Mouse (Mus musculus) neural tube, embryonic 14.5 days (tissue): ENCODE results near the gene Tmem132b. TPM values are rescaled to one million over a fixed set of nuclear protein-coding genes. Genes with fewer than 3 reads are reported as not detected.
A peak's percentile ranks its signal among the peaks of the same experiment; 100 is the strongest.

ENCODE experiments used
- ATAC-seq: fragments of 200-750 bp; cut with Nextera tagmentation; 2 replicates; pipeline ENCODE4 v1.8.0; 2017; ENCODE audit warnings: low read depth, mild to moderate bottlenecking, moderate TSS enrichment, moderate library complexity
- H3K27ac ChIP-seq: fragments of 300-500 bp; sonication (generic); 2 replicates; pipeline ENCODE4 v1.5.1; 2014; ENCODE audit warnings: low read depth, mild to moderate bottlenecking, control low read depth, low read length, moderate library complexity, mixed read lengths
- H3K27me3 ChIP-seq: fragments of 300-500 bp; sonication (generic); 2 replicates; pipeline ENCODE4 v1.6.1; 2014; ENCODE audit warnings: low read length; ENCODE audit not compliant: control insufficient read depth, insufficient read depth
- H3K36me3 ChIP-seq: fragments of 300-500 bp; sonication (generic); 2 replicates; pipeline ENCODE4 v1.6.1; 2014; ENCODE audit warnings: low read length, mixed read lengths; ENCODE audit not compliant: control insufficient read depth, insufficient read depth
- H3K4me1 ChIP-seq: fragments of 300-500 bp; sonication (generic); 2 replicates; pipeline ENCODE4 v1.6.1; 2014; ENCODE audit warnings: low read length; ENCODE audit not compliant: control insufficient read depth, insufficient read depth
- H3K4me2 ChIP-seq: fragments of 300-500 bp; sonication (generic); 2 replicates; pipeline ENCODE4 v1.6.1; 2014; ENCODE audit warnings: mild to moderate bottlenecking, low read depth, low read length, control low read depth
- H3K4me3 ChIP-seq: fragments of 300-500 bp; sonication (generic); 2 replicates; pipeline ENCODE4 v1.5.1; 2014; ENCODE audit warnings: low read depth, low read length, control low read depth, mixed read lengths
- H3K9ac ChIP-seq: fragments of 300-500 bp; sonication (generic); replicated peaks from 2 replicates; pipeline ENCODE4 v1.6.1; 2014; ENCODE audit warnings: low read depth, mild to moderate bottlenecking, control low read depth, low read length, mixed read lengths
- H3K9me3 ChIP-seq: fragments of 300-500 bp; sonication (generic); 2 replicates; pipeline ENCODE4 v1.6.1; 2016; ENCODE audit warnings: low read length; ENCODE audit not compliant: control insufficient read depth
- WGBS: fragments of 180-500 bp; shearing (Covaris S2); extraction: QIAGEN DNeasy Blood & Tissue Kit; methylation state at CpG from one replicate; pipeline ENCODE4 v1.1.7; 2014; 5-methylcytosine and 5-hydroxymethylcytosine counted together
- polyA plus RNA-seq: library from polyadenylated mRNA; unstranded; fragments of >200 nt; fragmentation: Nextera tagmentation; extraction: Ambion mirVana; gene quantifications from 2 replicates; pipeline ENCODE4 v1.2.1, GENCODE M21; 2014

Tmem132b gene
- polyA plus RNA-seq, 1 experiment from 2014 or later = 5.5 TPM

DNA sequence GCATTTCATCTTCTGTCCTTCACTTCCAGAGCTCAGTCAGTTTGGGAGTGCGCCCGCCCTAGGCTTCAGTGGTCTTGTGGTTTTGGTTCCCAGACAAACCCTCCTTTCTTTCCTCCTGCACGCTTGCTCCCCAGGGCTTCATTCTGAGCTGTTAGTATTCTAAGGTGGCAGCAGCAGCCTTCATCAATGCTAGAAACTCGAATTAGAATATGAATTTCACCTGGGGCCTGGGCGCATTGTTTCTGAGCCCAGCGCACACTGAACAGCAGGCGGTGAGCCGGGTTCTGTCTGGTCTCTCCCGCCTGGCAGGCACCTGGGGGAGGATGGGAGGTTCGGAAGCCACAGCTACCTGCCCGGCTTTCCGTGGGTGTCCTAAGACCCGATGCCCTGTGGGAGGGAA is 14.7 kb downstream of the Tmem132b start:
- Histone ChIP-seq H3K4me1 (no peaks in the 10 kb centered on the region), H3K4me2 (no peak overlapping the region), H3K27ac (no peak overlapping the region), H3K36me3 (no peaks in the 10 kb centered on the region), H3K27me3 (no peaks in the 10 kb centered on the region), H3K9me3 (no peaks in the 10 kb centered on the region), H3K9ac (no peak overlapping the region), H3K4me3 (no peak overlapping the region)
- WGBS = 29% methylated on average over 13 of the region's 13 CpGs
- ATAC-seq = no peak

GRCm38 (mm10) chr5:125549750-125550489 is 18.3 kb downstream of the Tmem132b start:
- 22% methylated on average over 11 of the region's 11 CpGs for WGBS
- ATAC-seq = no peak
- no peak overlapping the region for H3K4me2 ChIP-seq

DNA sequence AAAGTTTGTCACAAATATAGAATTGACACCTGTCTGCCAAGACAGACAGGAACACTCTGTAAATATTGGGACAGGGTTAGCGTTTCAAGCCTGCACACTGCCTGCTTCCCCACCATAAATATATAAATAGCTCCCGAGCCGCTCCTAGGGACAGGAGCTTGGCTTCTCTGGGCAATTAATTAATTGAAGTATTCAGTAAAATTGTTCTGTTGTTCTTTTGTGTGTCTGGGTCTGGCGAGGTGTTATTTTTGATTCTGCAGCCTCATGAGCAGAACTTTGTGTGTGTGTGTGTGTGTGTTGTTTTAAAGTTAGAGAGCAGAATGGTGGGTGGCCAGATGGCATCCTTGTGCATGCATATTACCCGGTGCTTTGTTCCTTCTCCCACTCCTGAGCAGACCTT is 24.2 kb downstream of the Tmem132b start:
- no peaks in the 10 kb centered on the region for H3K9me3 ChIP-seq
- 55% methylated on average over 5 of the region's 5 CpGs for WGBS
- no peak overlapping the region for H3K4me3 ChIP-seq
- no peak overlapping the region for H3K4me2 ChIP-seq
- H3K9ac ChIP-seq = no peak overlapping the region
- no peaks in the 10 kb centered on the region for H3K4me1 ChIP-seq
- H3K27me3 ChIP-seq = no peaks in the 10 kb centered on the region
- ATAC-seq = no peak
- no peaks in the 10 kb centered on the region for H3K36me3 ChIP-seq
- H3K27ac ChIP-seq = no peak overlapping the region

More at GRCm38 (mm10) chr5:125549750-125550489, 18.3 kb downstream of the Tmem132b start:
- H3K9me3 ChIP-seq = no peaks in the 10 kb centered on the region
- no peak overlapping the region for H3K27ac ChIP-seq
- no peaks in the 10 kb centered on the region for H3K4me1 ChIP-seq
- H3K27me3 ChIP-seq = no peaks in the 10 kb centered on the region
- no peak overlapping the region for H3K4me3 ChIP-seq
- no peak overlapping the region for H3K9ac ChIP-seq
- no peaks in the 10 kb centered on the region for H3K36me3 ChIP-seq

DNA sequence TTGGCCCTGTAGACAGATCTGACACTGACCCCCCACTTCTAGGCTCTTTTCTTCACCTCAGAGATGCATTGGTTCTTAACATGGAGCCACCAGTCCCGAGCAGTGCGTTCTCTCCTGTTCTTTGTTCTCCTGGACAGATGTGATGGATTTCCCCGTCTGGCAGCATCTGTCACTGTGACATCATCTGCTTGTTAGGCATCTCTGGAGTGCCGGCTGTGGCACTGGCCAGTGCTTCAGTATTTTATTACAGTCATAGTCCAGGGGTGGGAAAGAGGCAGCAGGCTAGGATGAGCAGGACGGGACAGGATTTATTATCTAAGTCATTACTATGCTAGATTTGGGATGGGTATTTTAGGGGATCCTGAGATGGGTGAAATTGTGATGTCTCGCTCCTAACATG is 31.9 kb downstream of the Tmem132b start:
- Histone ChIP-seq H3K4me2 (no peak overlapping the region), H3K36me3 (no peaks in the 10 kb centered on the region), H3K27ac (no peak overlapping the region), H3K9me3 (no peaks in the 10 kb centered on the region), H3K9ac (no peak overlapping the region), H3K4me3 (no peak overlapping the region), H3K4me1 (no peaks in the 10 kb centered on the region), H3K27me3 (no peaks in the 10 kb centered on the region)
- WGBS = 25% methylated on average over 6 of the region's 6 CpGs
- no peak; the same call in 1 of the 2 replicates for ATAC-seq

DNA sequence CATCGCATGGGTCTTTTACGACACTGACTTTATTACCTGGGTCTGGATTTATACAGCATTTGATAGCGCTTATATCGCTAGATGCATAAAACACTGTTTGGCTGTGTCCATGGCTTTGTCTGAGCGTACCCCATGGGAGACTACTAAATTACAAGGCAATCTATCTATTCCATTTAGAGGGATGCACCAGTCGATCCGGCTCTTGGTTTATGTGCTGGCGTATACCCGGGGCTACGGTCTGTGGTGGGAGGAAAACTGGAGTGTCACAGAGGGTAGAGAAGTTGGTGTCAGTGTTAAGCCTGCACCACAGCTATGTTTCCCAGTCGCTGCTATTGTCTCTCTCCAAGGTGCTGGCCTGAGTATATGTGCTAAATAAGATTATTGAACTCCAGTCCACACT is 34.2 kb downstream of the Tmem132b start:
- Histone ChIP-seq H3K4me1 (no peaks in the 10 kb centered on the region), H3K4me2 (no peak overlapping the region), H3K4me3 (no peak overlapping the region), H3K27ac (no peak overlapping the region), H3K9me3 (no peaks in the 10 kb centered on the region), H3K27me3 (no peaks in the 10 kb centered on the region), H3K36me3 (no peaks in the 10 kb centered on the region), H3K9ac (no peak overlapping the region)
- WGBS = 37% methylated on average over 11 of the region's 11 CpGs
- peak; percentile 60; the same call in 1 of the 2 replicates for ATAC-seq

DNA sequence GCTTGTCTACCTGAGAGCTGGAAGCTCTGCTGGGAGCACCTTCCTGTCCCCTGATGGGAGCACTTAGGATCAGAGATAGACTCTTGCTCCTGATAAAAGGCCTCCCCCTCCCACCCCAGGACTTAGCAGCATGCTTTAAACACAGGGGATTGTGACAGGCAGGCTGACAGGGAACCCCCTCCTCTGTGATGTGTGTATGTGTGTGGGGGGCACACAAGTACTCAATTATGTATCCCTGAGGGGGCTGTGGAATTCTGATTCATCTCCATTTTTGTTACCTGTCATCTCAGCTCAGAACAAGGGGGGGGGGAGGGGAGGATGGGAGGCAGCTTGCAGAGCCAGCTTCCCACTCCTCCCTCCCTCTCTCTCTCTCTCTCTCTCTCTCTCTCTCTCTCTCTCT is 36.9 kb downstream of the Tmem132b start:
- Histone ChIP-seq H3K4me2 (no peak overlapping the region), H3K4me1 (no peaks in the 10 kb centered on the region)
- no peak for ATAC-seq

DNA sequence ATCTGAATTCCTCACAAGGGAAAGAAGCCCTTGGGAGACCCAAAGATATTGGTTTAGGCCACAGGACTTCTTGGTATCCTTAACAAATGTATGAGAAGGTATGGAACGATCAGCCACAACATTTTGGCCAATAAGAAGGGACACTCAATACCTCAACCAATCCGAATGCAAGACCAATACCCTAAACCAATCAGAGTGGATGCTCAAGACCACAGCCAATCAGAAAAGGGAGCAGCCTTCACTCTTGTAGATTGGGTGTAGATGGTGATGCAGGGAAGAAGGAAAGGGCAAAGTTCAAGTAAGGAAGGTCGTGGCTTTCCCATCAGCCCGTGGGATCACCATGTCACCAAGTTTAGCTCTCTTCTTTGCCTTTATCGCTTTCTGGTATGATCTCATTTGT is 40.4 kb downstream of the Tmem132b start:
- H3K27ac ChIP-seq = no peak overlapping the region
- no peak overlapping the region for H3K9ac ChIP-seq
- H3K27me3 ChIP-seq = no peaks in the 10 kb centered on the region
- no peak overlapping the region for H3K4me2 ChIP-seq
- WGBS = 91% methylated on average over 5 of the region's 5 CpGs
- no peak overlapping the region for H3K4me3 ChIP-seq
- H3K9me3 ChIP-seq = no peaks in the 10 kb centered on the region
- 0 out of 2 replicates have a peak, but pooled peaks cover 5% of the 10 kb centered on the region for H3K4me1 ChIP-seq
- ATAC-seq = no peak
- H3K36me3 ChIP-seq = no peaks in the 10 kb centered on the region

More for the DNA sequence above, 36.9 kb downstream of the Tmem132b start:
- no peak overlapping the region for H3K27ac ChIP-seq
- no peaks in the 10 kb centered on the region for H3K27me3 ChIP-seq
- no peaks in the 10 kb centered on the region for H3K36me3 ChIP-seq
- H3K4me3 ChIP-seq = no peak overlapping the region
- no peaks in the 10 kb centered on the region for H3K9me3 ChIP-seq
- H3K9ac ChIP-seq = no peak overlapping the region

DNA sequence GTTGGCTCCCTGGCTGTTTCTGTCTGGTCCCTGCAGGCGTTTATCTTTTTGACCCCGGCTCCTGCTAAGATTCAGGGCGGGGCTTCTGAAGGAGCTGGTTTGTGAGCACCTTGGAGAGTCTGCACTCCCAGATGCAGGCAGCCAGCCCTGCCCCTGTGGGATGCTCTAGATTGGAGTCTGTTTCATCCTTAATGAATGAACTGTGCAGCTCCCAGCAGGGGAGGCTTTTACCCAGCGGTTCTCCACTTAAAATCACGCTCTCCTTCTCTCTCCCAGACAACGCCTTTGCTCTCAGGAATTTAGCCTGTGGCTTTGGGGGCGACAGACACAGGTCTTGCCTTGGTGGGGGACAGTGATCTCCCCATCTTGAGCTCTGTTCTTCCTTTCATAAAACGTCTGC is 43.3 kb downstream of the Tmem132b start:
- 11% methylated on average over 8 of the region's 8 CpGs for WGBS
- H3K27me3 ChIP-seq = no peaks in the 10 kb centered on the region
- no peaks in the 10 kb centered on the region for H3K36me3 ChIP-seq
- H3K27ac ChIP-seq = no peak overlapping the region
- no peak overlapping the region for H3K9ac ChIP-seq
- no peak overlapping the region for H3K4me2 ChIP-seq
- H3K4me3 ChIP-seq = no peak overlapping the region
- H3K4me1 ChIP-seq = 0 out of 2 replicates have a peak, but pooled peaks cover 5% of the 10 kb centered on the region
- no peak for ATAC-seq
- H3K9me3 ChIP-seq = no peaks in the 10 kb centered on the region

- WGBS = 90% methylated on average over 2 of the region's 2 CpGs
- Histone ChIP-seq H3K27ac (no peak overlapping the region), H3K27me3 (no peaks in the 10 kb centered on the region), H3K9me3 (no peaks in the 10 kb centered on the region), H3K36me3 (no peaks in the 10 kb centered on the region), H3K4me3 (no peak overlapping the region), H3K9ac (no peak overlapping the region), H3K4me1 (0 out of 2 replicates have a peak, but pooled peaks cover 5% of the 10 kb centered on the region), H3K4me2 (no peak overlapping the region)
- no peak for ATAC-seq
These were observed 44.3 kb downstream of the Tmem132b start for GRCm38 (mm10) chr5:125575866-125576265.
